Mouse (Mus musculus) adrenal gland, adult 2 months (tissue): ENCODE data around the gene Stt3b. TPM values are rescaled to one million over a fixed set of nuclear protein-coding genes. Genes with fewer than 3 reads are reported as not detected.
A peak's percentile ranks its signal among the peaks of the same experiment; 100 is the strongest.

Experiments used
- DNase-seq: peaks from one replicate; pipeline ENCODE4 v3.0.0; 2021
- polyA plus RNA-seq: library from polyadenylated mRNA; depleted of rRNA; stranded (reverse); fragments of >200 nt; gene quantifications from 2 replicates; pipeline ENCODE4 v1.2.3, GENCODE M21; 2012
- total RNA-seq, 2 experiments: library from RNA; stranded (reverse); gene quantifications; 2 replicates each; pipeline ENCODE4 v1.2.3; 2021

Stt3b gene
- total and polyA plus RNA-seq, 3 experiments: 95.7 to 136 (median 106) TPM

- no peak for DNase-seq
Measured at GRCm38 (mm10) chr9:115214572-115215571, 95.3 kb downstream of the Stt3b start.

GRCm38 (mm10) chr9:115213755-115214264, 96.4 kb downstream of the Stt3b start:
- no peak for DNase-seq

GRCm38 (mm10) chr9:115210535-115210934, 99.7 kb downstream of the Stt3b start:
- DNase-seq: no peak

- no peak for DNase-seq
Measured at GRCm38 (mm10) chr9:115209737-115210136, 100.5 kb downstream of the Stt3b start.

GRCm38 (mm10) chr9:115206219-115206618, 104.0 kb downstream of the Stt3b start:
- no peak for DNase-seq

- no peak for DNase-seq
Measured at GRCm38 (mm10) chr9:115205491-115205890, 104.7 kb downstream of the Stt3b start.

- DNase-seq: no peak
Measured at GRCm38 (mm10) chr9:115203136-115203535, 107.1 kb downstream of the Stt3b start.

GRCm38 (mm10) chr9:115201264-115201663, 109.0 kb downstream of the Stt3b start:
- DNase-seq: peak; percentile 42

GRCm38 (mm10) chr9:115200166-115200862, 109.9 kb downstream of the Stt3b start:
- DNase-seq: no peak

- DNase-seq: no peak
Measured at GRCm38 (mm10) chr9:115197082-115197481, 113.1 kb downstream of the Stt3b start.

GRCm38 (mm10) chr9:115192890-115193289, 117.3 kb downstream of the Stt3b start:
- DNase-seq: no peak
